Mouse (Mus musculus): ENCODE measurements at regions not wholly inside any gene's neighbourhood (a gene's known extent, or its start where the extent isn't known, plus 50 kb on each side); places are given as distances from the start of the nearest gene placed in this dataset.

DNA sequence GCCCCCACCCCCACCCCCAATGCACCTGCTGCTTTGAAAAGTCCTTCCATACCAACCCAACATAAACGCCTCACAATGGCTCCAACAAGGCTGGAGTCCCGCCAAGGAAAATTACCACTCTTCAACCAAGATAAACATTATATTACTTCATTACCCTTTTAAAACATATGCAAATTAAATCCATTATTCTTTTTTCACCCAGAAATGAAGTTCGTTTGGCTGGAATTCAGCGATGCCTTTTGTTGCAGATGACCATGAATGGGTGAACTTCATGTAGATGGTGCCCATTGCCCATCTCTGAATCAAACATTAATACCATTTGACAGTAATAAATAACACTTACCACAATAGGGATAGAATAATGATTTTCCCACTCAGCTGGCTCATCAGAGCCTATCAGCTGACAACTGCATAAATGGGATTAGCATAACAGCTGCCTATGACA, 188.1 kb upstream of the Tox3 start:
- ATAC-seq (no peak), DNase-seq (ENCODE audit: low spot score) (peak; percentile 50)
- Histone ChIP-seq H3K9ac (replicated peaks; ENCODE audit: low read length) (no peak overlapping the region), H3K4me1 (ENCODE audit: insufficient read depth, low read length) (peaks cover 6% of the 10 kb centered on the region), H3K27ac (no peak overlapping the region), H3K36me3 (ENCODE audit: insufficient read depth, low read length) (no peaks in the 10 kb centered on the region), H3K4me3 (ENCODE audit: low read length) (no peak overlapping the region), H3K9me3 (ENCODE audit: low read length) (no peaks in the 10 kb centered on the region), H3K27me3 (ENCODE audit: insufficient read depth, low read length) (no peaks in the 10 kb centered on the region), H3K4me2 (ENCODE audit: low read depth, low read length) (no peak overlapping the region)
- WGBS, result 35% methylated on average over 4 of the region's 4 CpGs
- no peak for TF ChIP-seq CTCF (IDR thresholded peaks at IDR 0.05; ENCODE audit: low read depth)

DNA sequence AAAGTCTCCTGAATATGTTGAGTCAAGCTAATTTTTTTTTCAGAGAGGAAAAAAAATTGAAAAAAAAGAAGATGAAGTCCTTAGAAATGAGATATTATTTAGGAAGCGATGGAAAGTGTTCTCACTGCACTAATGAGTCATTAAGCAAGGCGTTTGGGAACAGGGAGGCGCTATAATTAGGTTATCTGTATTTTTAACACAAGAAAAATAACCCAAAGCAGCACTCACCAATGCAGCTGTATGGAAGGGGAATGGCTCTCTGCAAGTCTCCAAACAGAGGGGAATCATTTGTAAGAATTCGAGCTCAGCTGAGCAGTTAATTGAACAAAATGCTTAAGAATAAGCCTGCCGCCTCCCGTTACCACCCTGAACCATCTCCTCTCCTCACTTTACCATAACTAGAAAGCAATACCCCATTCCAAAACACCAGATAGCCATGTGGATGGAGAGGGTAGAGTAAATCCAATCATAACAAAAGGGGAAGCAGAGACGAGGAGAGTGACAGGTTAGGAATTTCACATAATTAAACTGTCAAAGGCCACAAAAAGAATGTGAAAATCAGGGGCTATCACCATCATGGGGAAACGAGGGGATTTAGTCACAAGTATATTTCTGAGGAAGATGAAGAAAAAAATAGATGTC, 187.5 kb upstream of the Tox3 start:
- no peak overlapping the region for H3K4me2 ChIP-seq (ENCODE audit: low read depth, low read length)
- H3K27ac ChIP-seq, result no peak overlapping the region
- H3K4me1 ChIP-seq (ENCODE audit: insufficient read depth, low read length), result peaks cover 6% of the 10 kb centered on the region
- TF ChIP-seq CTCF (IDR thresholded peaks at IDR 0.05; ENCODE audit: low read depth), result no peak
- H3K9ac ChIP-seq (replicated peaks; ENCODE audit: low read length), result no peak overlapping the region
- 42% methylated on average over 8 of the region's 8 CpGs for WGBS
- H3K36me3 ChIP-seq (ENCODE audit: insufficient read depth, low read length), result no peaks in the 10 kb centered on the region
- no peaks in the 10 kb centered on the region for H3K27me3 ChIP-seq (ENCODE audit: insufficient read depth, low read length)
- no peak overlapping the region for H3K4me3 ChIP-seq (ENCODE audit: low read length)
- ATAC-seq (no peak), DNase-seq (ENCODE audit: low spot score) (no peak)
- no peaks in the 10 kb centered on the region for H3K9me3 ChIP-seq (ENCODE audit: low read length)

- Histone ChIP-seq H3K9ac (replicated peaks; ENCODE audit: low read length) (no peak overlapping the region), H3K9me3 (ENCODE audit: low read length) (no peaks in the 10 kb centered on the region), H3K27ac (no peak overlapping the region), H3K36me3 (ENCODE audit: insufficient read depth, low read length) (no peaks in the 10 kb centered on the region), H3K4me1 (ENCODE audit: insufficient read depth, low read length) (peaks cover 4% of the 10 kb centered on the region; the same call in 1 of the 2 replicates), H3K4me2 (ENCODE audit: low read depth, low read length) (no peak overlapping the region), H3K4me3 (ENCODE audit: low read length) (no peak overlapping the region), H3K27me3 (ENCODE audit: insufficient read depth, low read length) (no peaks in the 10 kb centered on the region)
- ATAC-seq, result no peak
- no peak for DNase-seq (ENCODE audit: low spot score)
- no peak for TF ChIP-seq CTCF (IDR thresholded peaks at IDR 0.05; ENCODE audit: low read depth)
- WGBS, result 59% methylated on average over 8 of the region's 8 CpGs
Observed at GRCm38 (mm10) chr8:90521393-90521792, 173.2 kb upstream of the Tox3 start.

DNA sequence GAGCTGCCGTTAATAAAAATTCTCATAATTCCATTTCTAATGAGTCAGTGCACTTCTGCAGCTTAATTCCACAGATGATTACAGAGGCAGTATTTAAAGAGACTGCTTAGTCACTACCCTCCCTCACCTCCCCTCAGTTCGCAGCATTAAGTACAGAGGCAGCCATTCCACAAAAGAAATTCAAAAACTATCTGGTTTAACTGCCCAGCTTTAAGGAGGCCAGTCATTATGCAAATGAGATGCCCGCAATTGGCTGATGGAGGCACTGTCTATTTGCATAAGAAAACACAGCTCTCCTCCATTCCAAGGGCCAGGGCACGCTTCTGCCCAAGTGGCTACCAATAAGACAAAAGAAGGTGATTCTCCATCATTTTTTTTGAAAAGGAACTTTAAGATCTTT, 172.0 kb upstream of the Tox3 start:
- ATAC-seq, result peak; percentile 45; the same call in 1 of the 2 replicates
- TF ChIP-seq CTCF (IDR thresholded peaks at IDR 0.05; ENCODE audit: low read depth), result no peak

DNA sequence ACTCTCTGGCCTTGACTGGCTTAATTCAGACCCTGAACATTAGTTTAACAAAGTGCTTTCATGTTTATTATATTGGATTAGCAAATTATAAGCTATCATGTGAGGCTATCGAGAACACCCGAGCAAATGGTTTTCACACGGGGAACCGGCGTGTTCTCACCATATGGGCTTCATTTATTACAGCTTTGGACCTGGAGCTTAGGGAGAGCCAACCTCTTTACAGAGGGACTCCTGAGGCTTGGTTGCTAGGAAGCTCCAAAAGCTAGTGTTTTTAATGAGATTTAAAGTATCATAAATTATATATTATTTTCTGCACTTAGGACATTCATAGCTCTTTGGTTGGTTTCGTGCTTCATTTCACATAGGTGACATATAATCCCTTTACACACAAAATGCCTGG, 171.4 kb upstream of the Tox3 start:
- Histone ChIP-seq H3K27me3 (ENCODE audit: insufficient read depth, low read length) (no peaks in the 10 kb centered on the region), H3K9me3 (ENCODE audit: low read length) (no peaks in the 10 kb centered on the region), H3K4me3 (ENCODE audit: low read length) (no peak overlapping the region), H3K4me2 (ENCODE audit: low read depth, low read length) (no peak overlapping the region), H3K9ac (replicated peaks; ENCODE audit: low read length) (no peak overlapping the region), H3K27ac (no peak overlapping the region), H3K36me3 (ENCODE audit: insufficient read depth, low read length) (no peaks in the 10 kb centered on the region), H3K4me1 (ENCODE audit: insufficient read depth, low read length) (peaks cover 4% of the 10 kb centered on the region; the same call in 1 of the 2 replicates)
- WGBS, result 39% methylated on average over 6 of the region's 6 CpGs
- DNase-seq (ENCODE audit: low spot score), result no peak
- ATAC-seq, result no peak
- no peak for TF ChIP-seq CTCF (IDR thresholded peaks at IDR 0.05; ENCODE audit: low read depth)

More for the DNA sequence above, 172.0 kb upstream of the Tox3 start:
- no peak overlapping the region for H3K27ac ChIP-seq
- H3K4me2 ChIP-seq (ENCODE audit: low read depth, low read length), result no peak overlapping the region
- peak; percentile 63 for DNase-seq (ENCODE audit: low spot score)
- H3K4me3 ChIP-seq (ENCODE audit: low read length), result no peak overlapping the region
- H3K9me3 ChIP-seq (ENCODE audit: low read length), result no peaks in the 10 kb centered on the region
- no peaks in the 10 kb centered on the region for H3K36me3 ChIP-seq (ENCODE audit: insufficient read depth, low read length)
- no peak overlapping the region for H3K9ac ChIP-seq (replicated peaks; ENCODE audit: low read length)
- H3K4me1 ChIP-seq (ENCODE audit: insufficient read depth, low read length), result peaks cover 4% of the 10 kb centered on the region; the same call in 1 of the 2 replicates
- H3K27me3 ChIP-seq (ENCODE audit: insufficient read depth, low read length), result no peaks in the 10 kb centered on the region
- WGBS, result 18% methylated on average over 4 of the region's 4 CpGs

DNA sequence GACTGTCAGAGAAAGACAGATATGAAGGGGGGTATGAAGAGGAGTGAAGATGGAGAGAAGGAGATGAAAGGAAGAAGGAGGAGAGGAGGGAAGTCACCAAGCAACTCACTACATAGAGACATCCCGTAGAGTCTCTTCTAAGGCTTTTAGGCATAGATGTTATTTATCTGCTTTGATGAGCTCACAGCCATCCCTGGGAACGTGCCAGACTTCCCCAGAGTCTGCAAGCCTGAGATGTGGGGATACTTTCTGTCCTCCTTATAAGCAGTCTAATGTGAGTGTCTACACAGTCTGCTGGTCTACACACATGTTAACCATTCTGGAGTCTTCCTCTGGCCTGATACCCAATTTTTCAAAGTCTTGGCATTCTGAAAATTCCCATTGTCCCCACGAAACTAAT, 166.0 kb upstream of the Tox3 start:
- H3K9ac ChIP-seq (replicated peaks; ENCODE audit: low read length), result no peak overlapping the region
- no peaks in the 10 kb centered on the region for H3K9me3 ChIP-seq (ENCODE audit: low read length)
- H3K4me1 ChIP-seq (ENCODE audit: insufficient read depth, low read length), result no peaks in the 10 kb centered on the region
- DNase-seq (ENCODE audit: low spot score), result no peak
- no peaks in the 10 kb centered on the region for H3K36me3 ChIP-seq (ENCODE audit: insufficient read depth, low read length)
- no peak for ATAC-seq
- WGBS, result 71% methylated on average over 3 of the region's 3 CpGs
- no peak overlapping the region for H3K27ac ChIP-seq
- no peaks in the 10 kb centered on the region for H3K27me3 ChIP-seq (ENCODE audit: insufficient read depth, low read length)
- H3K4me2 ChIP-seq (ENCODE audit: low read depth, low read length), result no peak overlapping the region
- H3K4me3 ChIP-seq (ENCODE audit: low read length), result no peak overlapping the region
- no peak for TF ChIP-seq CTCF (IDR thresholded peaks at IDR 0.05; ENCODE audit: low read depth)

DNA sequence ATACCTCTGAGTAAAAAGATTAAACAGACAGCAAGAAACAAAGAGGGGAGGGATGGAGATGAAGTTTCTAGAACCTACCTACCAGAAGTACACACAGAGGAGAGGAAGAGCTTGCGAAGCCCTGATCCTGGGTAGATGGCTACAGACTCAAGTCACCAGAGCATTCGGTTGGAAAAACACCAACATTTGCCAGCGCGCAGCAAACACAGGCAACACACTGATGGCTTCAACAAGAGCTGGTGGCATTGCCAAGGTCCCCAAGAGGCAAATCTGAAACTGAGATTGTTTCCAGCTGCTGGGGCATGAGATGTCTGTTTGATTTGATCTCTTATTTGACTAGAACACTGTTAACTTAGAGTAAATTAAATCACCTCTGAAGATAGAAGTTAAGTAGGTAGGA, 165.5 kb upstream of the Tox3 start:
- no peak overlapping the region; the same call in 1 of the 2 replicates for H3K4me2 ChIP-seq (ENCODE audit: low read depth, low read length)
- H3K27me3 ChIP-seq (ENCODE audit: insufficient read depth, low read length), result no peaks in the 10 kb centered on the region
- no peaks in the 10 kb centered on the region for H3K9me3 ChIP-seq (ENCODE audit: low read length)
- no peaks in the 10 kb centered on the region for H3K36me3 ChIP-seq (ENCODE audit: insufficient read depth, low read length)
- H3K9ac ChIP-seq (replicated peaks; ENCODE audit: low read length), result no peak overlapping the region
- no peak overlapping the region for H3K4me3 ChIP-seq (ENCODE audit: low read length)
- no peak for ATAC-seq
- TF ChIP-seq CTCF (IDR thresholded peaks at IDR 0.05; ENCODE audit: low read depth), result no peak
- WGBS, result 58% methylated on average over 4 of the region's 4 CpGs
- H3K4me1 ChIP-seq (ENCODE audit: insufficient read depth, low read length), result no peaks in the 10 kb centered on the region
- H3K27ac ChIP-seq, result peak overlapping the region; percentile 41; the same call in 1 of the 2 replicates
- DNase-seq (ENCODE audit: low spot score), result peak; percentile 48

Data from hindbrain, postnatal 0 days (tissue).